Mouse (Mus musculus): Measurements from ENCODE around the gene Il12rb1. TPM values are rescaled to one million over a fixed set of nuclear protein-coding genes. Genes with fewer than 3 reads are reported as not detected.

The Il12rb1 gene
- polyA plus RNA-seq, 1 experiment: 53.4 TPM

GRCm38 (mm10) chr8:70865350-70866000 lies 57.2 kb downstream of the Il12rb1 start:
- peak; percentile 100 for DNase-seq
- H3K36me3 ChIP-seq (ENCODE audit: control insufficient read depth, insufficient read depth, low read length): no peaks in the 10 kb centered on the region
- H3K27ac ChIP-seq (ENCODE audit: control insufficient read depth, insufficient read depth, low read length): no peak overlapping the region
- TF ChIP-seq CTCF (IDR thresholded peaks at IDR 0.05; ENCODE audit: borderline replicate concordance, control insufficient read depth, extremely low read depth, insufficient read depth, low read length, poor library complexity): no peak
- peak; percentile 30; the same call in 1 of the 2 replicates for TF ChIP-seq POLR2A (IDR thresholded peaks at IDR 0.05; ENCODE audit: control insufficient read depth, extremely low read depth, insufficient read depth, low read length, poor library complexity)
- H3K4me1 ChIP-seq (replicated peaks; ENCODE audit: control insufficient read depth, insufficient read depth, low read length): peaks cover 44% of the 10 kb centered on the region
- peaks cover 26% of the 10 kb centered on the region for H3K27me3 ChIP-seq (ENCODE audit: control insufficient read depth, insufficient read depth, low read length)
- peak overlapping the region; percentile 59 for H3K4me3 ChIP-seq (ENCODE audit: control insufficient read depth, insufficient read depth, low read length)
- WGBS: under 1% methylated on average over 46 of the region's 46 CpGs

- no peak overlapping the region for H3K27ac ChIP-seq (ENCODE audit: control insufficient read depth, insufficient read depth, low read length)
- H3K27me3 ChIP-seq (ENCODE audit: control insufficient read depth, insufficient read depth, low read length): peaks cover 26% of the 10 kb centered on the region
- no peak for TF ChIP-seq CTCF (IDR thresholded peaks at IDR 0.05; ENCODE audit: borderline replicate concordance, control insufficient read depth, extremely low read depth, insufficient read depth, low read length, poor library complexity)
- no peak for TF ChIP-seq POLR2A (IDR thresholded peaks at IDR 0.05; ENCODE audit: control insufficient read depth, extremely low read depth, insufficient read depth, low read length, poor library complexity)
- no peak for DNase-seq
- no peaks in the 10 kb centered on the region for H3K36me3 ChIP-seq (ENCODE audit: control insufficient read depth, insufficient read depth, low read length)
- WGBS: 15% methylated on average over 12 of the region's 12 CpGs
- H3K4me3 ChIP-seq (ENCODE audit: control insufficient read depth, insufficient read depth, low read length): peak overlapping the region; percentile 14
- peaks cover 44% of the 10 kb centered on the region for H3K4me1 ChIP-seq (replicated peaks; ENCODE audit: control insufficient read depth, insufficient read depth, low read length)
Measured at GRCm38 (mm10) chr8:70866001-70866520, 57.8 kb downstream of the Il12rb1 start.

- H3K27ac ChIP-seq (ENCODE audit: control insufficient read depth, insufficient read depth, low read length): no peak overlapping the region
- H3K4me1 ChIP-seq (replicated peaks; ENCODE audit: control insufficient read depth, insufficient read depth, low read length): peaks cover 44% of the 10 kb centered on the region
- 89% methylated on average over 7 of the region's 7 CpGs for WGBS
- no peak for TF ChIP-seq CTCF (IDR thresholded peaks at IDR 0.05; ENCODE audit: borderline replicate concordance, control insufficient read depth, extremely low read depth, insufficient read depth, low read length, poor library complexity)
- no peak for TF ChIP-seq POLR2A (IDR thresholded peaks at IDR 0.05; ENCODE audit: control insufficient read depth, extremely low read depth, insufficient read depth, low read length, poor library complexity)
- DNase-seq: no peak
- peaks cover 26% of the 10 kb centered on the region for H3K27me3 ChIP-seq (ENCODE audit: control insufficient read depth, insufficient read depth, low read length)
- H3K36me3 ChIP-seq (ENCODE audit: control insufficient read depth, insufficient read depth, low read length): no peaks in the 10 kb centered on the region
- H3K4me3 ChIP-seq (ENCODE audit: control insufficient read depth, insufficient read depth, low read length): no peak overlapping the region
Measured at GRCm38 (mm10) chr8:70866566-70866965, 58.3 kb downstream of the Il12rb1 start.

- TF ChIP-seq CTCF (IDR thresholded peaks at IDR 0.05; ENCODE audit: borderline replicate concordance, control insufficient read depth, extremely low read depth, insufficient read depth, low read length, poor library complexity): no peak
- TF ChIP-seq POLR2A (IDR thresholded peaks at IDR 0.05; ENCODE audit: control insufficient read depth, extremely low read depth, insufficient read depth, low read length, poor library complexity): no peak
- DNase-seq: peak; percentile 73
- no peaks in the 10 kb centered on the region for H3K36me3 ChIP-seq (ENCODE audit: control insufficient read depth, insufficient read depth, low read length)
- no peak overlapping the region for H3K4me3 ChIP-seq (ENCODE audit: control insufficient read depth, insufficient read depth, low read length)
- H3K4me1 ChIP-seq (replicated peaks; ENCODE audit: control insufficient read depth, insufficient read depth, low read length): peaks cover 41% of the 10 kb centered on the region
- 24% methylated on average over 40 of the region's 40 CpGs for WGBS
- H3K27ac ChIP-seq (ENCODE audit: control insufficient read depth, insufficient read depth, low read length): no peak overlapping the region
- peaks cover 12% of the 10 kb centered on the region for H3K27me3 ChIP-seq (ENCODE audit: control insufficient read depth, insufficient read depth, low read length)
Measured at GRCm38 (mm10) chr8:70868559-70869198, 60.4 kb downstream of the Il12rb1 start.

- 46% methylated on average over 5 of the region's 5 CpGs for WGBS
- Histone ChIP-seq H3K36me3 (ENCODE audit: control insufficient read depth, insufficient read depth, low read length) (no peaks in the 10 kb centered on the region), H3K4me1 (replicated peaks; ENCODE audit: control insufficient read depth, insufficient read depth, low read length) (peaks cover 36% of the 10 kb centered on the region), H3K27ac (ENCODE audit: control insufficient read depth, insufficient read depth, low read length) (no peak overlapping the region), H3K27me3 (ENCODE audit: control insufficient read depth, insufficient read depth, low read length) (peaks cover 8% of the 10 kb centered on the region), H3K4me3 (ENCODE audit: control insufficient read depth, insufficient read depth, low read length) (no peak overlapping the region)
- DNase-seq: no peak
- no peak for TF ChIP-seq POLR2A (IDR thresholded peaks at IDR 0.05; ENCODE audit: control insufficient read depth, extremely low read depth, insufficient read depth, low read length, poor library complexity)
- no peak for TF ChIP-seq CTCF (IDR thresholded peaks at IDR 0.05; ENCODE audit: borderline replicate concordance, control insufficient read depth, extremely low read depth, insufficient read depth, low read length, poor library complexity)
Measured at GRCm38 (mm10) chr8:70869199-70869571, 60.9 kb downstream of the Il12rb1 start.

GRCm38 (mm10) chr8:70869601-70870041 lies 61.4 kb downstream of the Il12rb1 start:
- Histone ChIP-seq H3K4me3 (ENCODE audit: control insufficient read depth, insufficient read depth, low read length) (no peak overlapping the region), H3K4me1 (replicated peaks; ENCODE audit: control insufficient read depth, insufficient read depth, low read length) (peaks cover 32% of the 10 kb centered on the region)
- DNase-seq: peak; percentile 75

More at GRCm38 (mm10) chr8:70869601-70870041, 61.4 kb downstream of the Il12rb1 start:
- TF ChIP-seq CTCF (IDR thresholded peaks at IDR 0.05; ENCODE audit: borderline replicate concordance, control insufficient read depth, extremely low read depth, insufficient read depth, low read length, poor library complexity) (peak; percentile 87), POLR2A (IDR thresholded peaks at IDR 0.05; ENCODE audit: control insufficient read depth, extremely low read depth, insufficient read depth, low read length, poor library complexity) (no peak)
- Histone ChIP-seq H3K27ac (ENCODE audit: control insufficient read depth, insufficient read depth, low read length) (no peak overlapping the region), H3K27me3 (ENCODE audit: control insufficient read depth, insufficient read depth, low read length) (peaks cover 4% of the 10 kb centered on the region; the same call in 1 of the 2 replicates), H3K36me3 (ENCODE audit: control insufficient read depth, insufficient read depth, low read length) (no peaks in the 10 kb centered on the region)
- 61% methylated on average over 16 of the region's 16 CpGs for WGBS

Other genes with a start within 250 kb of the Il12rb1 start
- gene Isyna1, start 214.1 kb upstream of the Il12rb1 start, polyA plus RNA-seq (2012; rRNA removed): 185 and 201 TPM in 2 replicates
- 392 and 506 TPM in 2 replicates for gene Ssbp4, start 199.6 kb upstream of the Il12rb1 start, polyA plus RNA-seq (2012; rRNA removed)
- gene Lrrc25, start 192.3 kb upstream of the Il12rb1 start, polyA plus RNA-seq (2012; rRNA removed): 15.3 and 18.5 TPM in 2 replicates
- 6.7 and 7.5 TPM in 2 replicates for gene Gdf15, start 176.0 kb upstream of the Il12rb1 start, polyA plus RNA-seq (2012; rRNA removed)
- gene Pgpep1, start 148.1 kb upstream of the Il12rb1 start, polyA plus RNA-seq (2012; rRNA removed): 40.7 and 41.9 TPM in 2 replicates
- gene Lsm4, start 135.2 kb upstream of the Il12rb1 start, polyA plus RNA-seq (2012; rRNA removed): 192 and 199 TPM in 2 replicates
- gene Jund, start 109.5 kb upstream of the Il12rb1 start, polyA plus RNA-seq (2012; rRNA removed): 540 and 792 TPM in 2 replicates
- 0.19 and 0.28 TPM in 2 replicates for gene Iqcn, start 105.0 kb upstream of the Il12rb1 start, polyA plus RNA-seq (2012; rRNA removed)
- 0.48 and 0.50 TPM in 2 replicates for gene Gm3336, start 89.9 kb upstream of the Il12rb1 start, polyA plus RNA-seq (2012; rRNA removed)
- gene Pde4c, start 84.7 kb upstream of the Il12rb1 start, polyA plus RNA-seq (2012; rRNA removed): 4.9 and 6.2 TPM in 2 replicates
- 17.8 and 20.8 TPM in 2 replicates for gene Rab3a, start 53.8 kb upstream of the Il12rb1 start, polyA plus RNA-seq (2012; rRNA removed)
- 72.9 and 103 TPM in 2 replicates for gene Mpv17l2, start 47.5 kb upstream of the Il12rb1 start, polyA plus RNA-seq (2012; rRNA removed)
- gene Pik3r2, start 31.7 kb upstream of the Il12rb1 start, polyA plus RNA-seq (2012; rRNA removed): 124 and 136 TPM in 2 replicates
- 615 and 696 TPM in 2 replicates for gene Mast3, start 3.4 kb upstream of the Il12rb1 start, polyA plus RNA-seq (2012; rRNA removed)
- 75.4 and 77.4 TPM in 2 replicates for gene Arrdc2, start 31.3 kb downstream of the Il12rb1 start, polyA plus RNA-seq (2012; rRNA removed)
- 4.2 and 6.4 TPM in 2 replicates for gene Kcnn1, start 54.8 kb downstream of the Il12rb1 start, polyA plus RNA-seq (2012; rRNA removed)
- gene Ccdc124, start 65.5 kb downstream of the Il12rb1 start, polyA plus RNA-seq (2012; rRNA removed): 51.8 and 53.4 TPM in 2 replicates
- 0.80 and 1.4 TPM in 2 replicates for gene Slc5a5, start 84.3 kb downstream of the Il12rb1 start, polyA plus RNA-seq (2012; rRNA removed)
- 7,420 and 8,337 TPM in 2 replicates for gene Rpl18a, start 89.0 kb downstream of the Il12rb1 start, polyA plus RNA-seq (2012; rRNA removed)
- gene Map1s, start 97.5 kb downstream of the Il12rb1 start, polyA plus RNA-seq (2012; rRNA removed): 145 and 151 TPM in 2 replicates

Measured in thymus, adult 2 months (tissue).